Mouse (Mus musculus): ENCODE results near the gene Cngb1. TPM values are rescaled to one million over a fixed set of nuclear protein-coding genes. Genes with fewer than 3 reads are reported as not detected.

The Cngb1 gene
- polyA plus RNA-seq, 1 experiment = 0.19 TPM

DNA sequence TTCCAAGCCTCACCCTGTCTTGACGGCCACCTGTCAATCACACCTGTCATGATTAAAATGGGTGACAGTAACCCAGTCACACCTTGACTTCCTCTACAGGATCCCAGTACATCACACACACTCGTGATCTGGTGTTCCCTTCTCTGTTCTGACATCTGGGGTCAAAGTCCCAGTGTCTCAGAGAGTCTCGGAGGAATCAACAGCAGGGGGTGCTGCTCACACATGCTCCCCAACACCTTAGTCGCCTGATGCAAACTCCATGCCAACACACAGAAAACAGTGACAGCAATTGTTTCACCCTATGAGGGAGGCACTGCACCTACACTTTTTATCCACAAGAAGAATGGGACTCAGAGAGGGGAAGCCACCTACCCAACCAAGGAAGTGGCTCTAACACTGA, 56.5 kb downstream of the Cngb1 start:
- no peak overlapping the region for H3K9ac ChIP-seq (ENCODE audit: low read depth, poor library complexity, severe bottlenecking)
- TF ChIP-seq POLR2A (IDR thresholded peaks at IDR 0.05; ENCODE audit: insufficient read depth, low read length) (no peak), CTCF (IDR thresholded peaks at IDR 0.05; ENCODE audit: low read depth, low read length) (peak; percentile 57), EP300 (IDR thresholded peaks at IDR 0.05; ENCODE audit: insufficient read depth, low read depth, low read length) (no peak)

DNA sequence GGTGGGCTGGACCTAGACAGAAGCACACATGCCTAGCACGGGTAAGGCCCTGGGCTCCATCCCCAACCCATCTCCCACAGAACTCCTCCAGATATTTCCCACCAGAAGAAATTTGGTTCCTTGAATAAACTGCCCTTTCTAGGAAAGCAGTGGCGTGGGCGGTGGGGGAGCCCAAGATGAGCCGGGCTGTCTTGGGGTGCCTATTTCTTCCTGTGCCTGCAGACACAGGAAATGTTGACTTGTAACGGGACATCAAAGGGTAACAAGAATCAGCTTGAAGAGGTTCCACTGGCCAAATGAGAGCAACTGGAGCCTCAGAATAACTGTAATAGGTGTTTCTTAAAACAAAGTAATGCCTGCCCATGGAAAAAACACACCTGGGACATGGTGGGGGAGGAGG, 59.1 kb downstream of the Cngb1 start:
- Histone ChIP-seq H3K9ac (ENCODE audit: low read depth, poor library complexity, severe bottlenecking) (no peak overlapping the region), H3K27me3 (ENCODE audit: control insufficient read depth, insufficient read depth, low read length, poor library complexity, severe bottlenecking) (no peaks in the 10 kb centered on the region), H3K4me3 (ENCODE audit: low read depth, low read length) (no peak overlapping the region), H3K27ac (ENCODE audit: insufficient read depth, low read length) (no peak overlapping the region), H3K36me3 (ENCODE audit: control insufficient read depth, insufficient read depth, low read length, poor library complexity, severe bottlenecking) (no peaks in the 10 kb centered on the region), H3K4me1 (ENCODE audit: control insufficient read depth, insufficient read depth, low read length) (no peaks in the 10 kb centered on the region), H3K9me3 (replicated peaks; ENCODE audit: control insufficient read depth, insufficient read depth, low read length, poor library complexity, severe bottlenecking) (no peaks in the 10 kb centered on the region; the same call in 1 of the 2 replicates)
- no peak for TF ChIP-seq POLR2A (IDR thresholded peaks at IDR 0.05; ENCODE audit: insufficient read depth, low read length)
- no peak for TF ChIP-seq CTCF (IDR thresholded peaks at IDR 0.05; ENCODE audit: low read depth, low read length)
- TF ChIP-seq EP300 (IDR thresholded peaks at IDR 0.05; ENCODE audit: insufficient read depth, low read depth, low read length) = no peak

More for the DNA sequence above, 56.5 kb downstream of the Cngb1 start:
- Histone ChIP-seq H3K4me3 (ENCODE audit: low read depth, low read length) (no peak overlapping the region), H3K27ac (ENCODE audit: insufficient read depth, low read length) (no peak overlapping the region), H3K36me3 (ENCODE audit: control insufficient read depth, insufficient read depth, low read length, poor library complexity, severe bottlenecking) (no peaks in the 10 kb centered on the region), H3K4me1 (ENCODE audit: control insufficient read depth, insufficient read depth, low read length) (no peaks in the 10 kb centered on the region), H3K27me3 (ENCODE audit: control insufficient read depth, insufficient read depth, low read length, poor library complexity, severe bottlenecking) (no peaks in the 10 kb centered on the region), H3K9me3 (replicated peaks; ENCODE audit: control insufficient read depth, insufficient read depth, low read length, poor library complexity, severe bottlenecking) (no peaks in the 10 kb centered on the region; the same call in 1 of the 2 replicates)

DNA sequence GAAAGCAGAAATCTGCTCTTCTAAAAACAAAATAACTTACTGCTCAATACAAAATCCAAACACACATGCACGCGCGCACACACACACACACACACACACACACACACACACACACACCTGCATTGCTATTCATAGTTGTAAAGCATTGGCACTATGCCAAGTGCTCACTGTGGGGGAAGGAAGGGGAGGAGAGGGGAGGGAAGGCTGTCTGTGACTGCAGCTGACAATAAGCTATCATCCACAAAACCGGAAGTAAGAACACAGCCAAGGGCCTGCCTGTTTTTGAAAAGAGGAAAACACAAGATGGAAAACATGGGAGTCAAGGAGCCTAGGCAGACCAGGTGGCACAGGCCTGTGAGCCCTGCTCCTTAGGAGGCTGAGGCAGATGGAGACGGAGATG, 61.2 kb downstream of the Cngb1 start:
- H3K36me3 ChIP-seq (ENCODE audit: control insufficient read depth, insufficient read depth, low read length, poor library complexity, severe bottlenecking) = no peaks in the 10 kb centered on the region
- H3K4me1 ChIP-seq (ENCODE audit: control insufficient read depth, insufficient read depth, low read length) = no peaks in the 10 kb centered on the region
- no peaks in the 10 kb centered on the region for H3K27me3 ChIP-seq (ENCODE audit: control insufficient read depth, insufficient read depth, low read length, poor library complexity, severe bottlenecking)
- H3K9me3 ChIP-seq (replicated peaks; ENCODE audit: control insufficient read depth, insufficient read depth, low read length, poor library complexity, severe bottlenecking) = no peaks in the 10 kb centered on the region; the same call in 1 of the 2 replicates
- TF ChIP-seq CTCF (IDR thresholded peaks at IDR 0.05; ENCODE audit: low read depth, low read length) = no peak
- TF ChIP-seq POLR2A (IDR thresholded peaks at IDR 0.05; ENCODE audit: insufficient read depth, low read length) = no peak
- no peak for TF ChIP-seq EP300 (IDR thresholded peaks at IDR 0.05; ENCODE audit: insufficient read depth, low read depth, low read length)
- H3K27ac ChIP-seq (ENCODE audit: insufficient read depth, low read length) = no peak overlapping the region
- H3K4me3 ChIP-seq (ENCODE audit: low read depth, low read length) = no peak overlapping the region
- no peak overlapping the region for H3K9ac ChIP-seq (ENCODE audit: low read depth, poor library complexity, severe bottlenecking)

- Histone ChIP-seq H3K4me1 (ENCODE audit: control insufficient read depth, insufficient read depth, low read length) (no peaks in the 10 kb centered on the region), H3K9ac (ENCODE audit: low read depth, poor library complexity, severe bottlenecking) (no peak overlapping the region), H3K9me3 (replicated peaks; ENCODE audit: control insufficient read depth, insufficient read depth, low read length, poor library complexity, severe bottlenecking) (no peaks in the 10 kb centered on the region; the same call in 1 of the 2 replicates), H3K36me3 (ENCODE audit: control insufficient read depth, insufficient read depth, low read length, poor library complexity, severe bottlenecking) (no peaks in the 10 kb centered on the region), H3K27me3 (ENCODE audit: control insufficient read depth, insufficient read depth, low read length, poor library complexity, severe bottlenecking) (no peaks in the 10 kb centered on the region), H3K4me3 (ENCODE audit: low read depth, low read length) (no peak overlapping the region), H3K27ac (ENCODE audit: insufficient read depth, low read length) (no peak overlapping the region)
- TF ChIP-seq EP300 (IDR thresholded peaks at IDR 0.05; ENCODE audit: insufficient read depth, low read depth, low read length) (no peak), POLR2A (IDR thresholded peaks at IDR 0.05; ENCODE audit: insufficient read depth, low read length) (no peak), CTCF (IDR thresholded peaks at IDR 0.05; ENCODE audit: low read depth, low read length) (no peak)
Measured at GRCm38 (mm10) chr8:95243853-95244252, 62.5 kb downstream of the Cngb1 start.

DNA sequence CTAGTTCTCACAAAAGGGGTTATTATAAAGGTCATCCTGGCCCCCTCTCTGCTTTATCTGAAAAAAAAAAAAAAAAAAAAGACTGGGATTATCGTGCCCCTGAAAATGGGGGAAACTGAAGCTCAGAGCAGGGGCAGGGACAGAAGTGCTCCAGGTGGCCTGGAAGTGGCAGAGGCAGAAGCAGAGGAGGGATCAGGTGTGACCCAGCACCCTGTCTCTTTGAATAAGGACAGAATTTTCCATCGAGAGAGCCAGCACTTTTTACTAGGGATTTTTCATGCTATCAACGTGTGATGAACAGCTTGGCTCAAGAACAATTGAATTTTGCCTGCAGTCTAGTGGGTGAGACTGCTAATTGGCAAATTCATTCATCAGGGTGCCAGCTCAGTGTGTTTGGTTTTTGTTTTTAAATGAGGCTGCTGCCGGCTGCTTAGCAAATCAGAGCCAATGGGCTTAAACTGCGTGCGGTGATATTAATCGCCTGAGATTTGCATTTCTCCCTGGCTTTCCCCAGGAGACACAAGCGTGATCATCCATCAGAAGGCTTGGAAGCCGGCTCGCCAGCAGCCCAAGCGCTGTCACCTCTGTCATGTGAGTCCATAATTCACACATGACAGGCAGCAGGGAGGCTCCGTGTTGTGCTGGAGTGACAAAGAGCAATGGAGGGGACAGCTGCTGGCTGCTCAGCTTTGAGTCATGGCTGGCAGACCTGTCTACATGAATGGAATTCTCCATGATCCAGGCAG, 63.4 kb downstream of the Cngb1 start:
- H3K36me3 ChIP-seq (ENCODE audit: control insufficient read depth, insufficient read depth, low read length, poor library complexity, severe bottlenecking) = no peaks in the 10 kb centered on the region
- H3K4me3 ChIP-seq (ENCODE audit: low read depth, low read length) = no peak overlapping the region
- H3K27ac ChIP-seq (ENCODE audit: insufficient read depth, low read length) = no peak overlapping the region
- no peaks in the 10 kb centered on the region; the same call in 1 of the 2 replicates for H3K9me3 ChIP-seq (replicated peaks; ENCODE audit: control insufficient read depth, insufficient read depth, low read length, poor library complexity, severe bottlenecking)
- no peak for TF ChIP-seq EP300 (IDR thresholded peaks at IDR 0.05; ENCODE audit: insufficient read depth, low read depth, low read length)
- TF ChIP-seq CTCF (IDR thresholded peaks at IDR 0.05; ENCODE audit: low read depth, low read length) = no peak
- TF ChIP-seq POLR2A (IDR thresholded peaks at IDR 0.05; ENCODE audit: insufficient read depth, low read length) = no peak
- no peak overlapping the region for H3K9ac ChIP-seq (ENCODE audit: low read depth, poor library complexity, severe bottlenecking)
- H3K4me1 ChIP-seq (ENCODE audit: control insufficient read depth, insufficient read depth, low read length) = no peaks in the 10 kb centered on the region
- no peaks in the 10 kb centered on the region for H3K27me3 ChIP-seq (ENCODE audit: control insufficient read depth, insufficient read depth, low read length, poor library complexity, severe bottlenecking)

Measured in ES-Bruce4 (cell line).